In genomic region chrX:100776494-100776893, GRCm38 (mm10) we compare ENCODE assay signal across 8 mouse cellular contexts. TPM values are rescaled to one million over a fixed set of nuclear protein-coding genes. Genes with fewer than 3 reads are reported as not detected.
A peak's percentile ranks its signal among the peaks of the same experiment; 100 is the strongest.
DNase-seq lines count a peak whose midpoint lies in the region; ATAC-seq and TF ChIP-seq lines count a peak whose summit lies in the region.

No protein-coding gene starts in this region.

- no peak overlapping the region for H3K9ac ChIP-seq in forebrain, embryonic 16.5 days (replicated peaks; ENCODE audit: low read depth, low read length)
- H3K9ac ChIP-seq in hindbrain, postnatal 0 days (replicated peaks; ENCODE audit: low read length), result no peak overlapping the region; the same call in 1 of the 2 replicates
- no peak overlapping the region for H3K9ac ChIP-seq in limb, embryonic 14.5 days (ENCODE audit: low read depth, low read length, severe bottlenecking)
- H3K9ac ChIP-seq in midbrain, embryonic 13.5 days (replicated peaks), result no peak overlapping the region

- no peaks in the 10 kb centered on the region for H3K9me3 ChIP-seq in forebrain, embryonic 16.5 days (ENCODE audit: control insufficient read depth, low read length)
- no peaks in the 10 kb centered on the region for H3K9me3 ChIP-seq in hindbrain, postnatal 0 days (ENCODE audit: low read length)
- no peaks in the 10 kb centered on the region for H3K9me3 ChIP-seq in limb, embryonic 14.5 days (ENCODE audit: control insufficient read depth, low read length)
- H3K9me3 ChIP-seq in midbrain, embryonic 13.5 days, result no peaks in the 10 kb centered on the region

- H3K4me2 ChIP-seq in forebrain, embryonic 16.5 days (ENCODE audit: low read length), result peak overlapping the region; percentile 53
- H3K4me2 ChIP-seq in hindbrain, postnatal 0 days (ENCODE audit: low read depth, low read length), result peak overlapping the region; percentile 51
- peak overlapping the region; percentile 49 for H3K4me2 ChIP-seq in limb, embryonic 14.5 days (replicated peaks; ENCODE audit: low read depth, low read length, severe bottlenecking)
- peak overlapping the region; percentile 59 for H3K4me2 ChIP-seq in midbrain, embryonic 13.5 days (replicated peaks)

- peak; percentile 56 for DNase-seq in right cerebral cortex, adult 18-20 months
- DNase-seq in right cerebral cortex, postnatal 36 days (ENCODE audit: low spot score in 2 of 2), result no peak
- DNase-seq in cerebellum, adult 18-20 months, result peak; percentile 66 to 68
- peak; percentile 76 for DNase-seq in hindbrain, postnatal 0 days (ENCODE audit: low spot score)
- DNase-seq in limb, embryonic 14.5 days (ENCODE audit: low spot score), result peak; percentile 68
- peak; percentile 13 to 42 for DNase-seq in thymus, adult 18-20 months

- H3K36me3 ChIP-seq in forebrain, embryonic 16.5 days (ENCODE audit: control insufficient read depth, insufficient read depth), result no peaks in the 10 kb centered on the region
- no peaks in the 10 kb centered on the region for H3K36me3 ChIP-seq in hindbrain, postnatal 0 days (ENCODE audit: insufficient read depth, low read length)
- no peaks in the 10 kb centered on the region for H3K36me3 ChIP-seq in limb, embryonic 14.5 days (ENCODE audit: control insufficient read depth, insufficient read depth, low read length)
- peaks cover 6% of the 10 kb centered on the region for H3K36me3 ChIP-seq in midbrain, embryonic 13.5 days

- peak overlapping the region; percentile 41 for H3K4me3 ChIP-seq in forebrain, embryonic 16.5 days (replicated peaks; ENCODE audit: low read length)
- peak overlapping the region; percentile 35 for H3K4me3 ChIP-seq in hindbrain, postnatal 0 days (ENCODE audit: low read length)
- peak overlapping the region; percentile 50 for H3K4me3 ChIP-seq in limb, embryonic 14.5 days (replicated peaks; ENCODE audit: low read length)
- peak overlapping the region; percentile 51 for H3K4me3 ChIP-seq in midbrain, embryonic 13.5 days (replicated peaks)

- peak; percentile 64 for ATAC-seq in forebrain, embryonic 16.5 days
- ATAC-seq in hindbrain, postnatal 0 days, result peak; percentile 67
- ATAC-seq in limb, embryonic 14.5 days (ENCODE audit: low FRiP score, low read depth), result peak; percentile 46; the same call in 1 of the 2 replicates
- ATAC-seq in midbrain, embryonic 13.5 days, result peak; percentile 57

- no peaks in the 10 kb centered on the region for H3K27me3 ChIP-seq in forebrain, embryonic 16.5 days (replicated peaks; ENCODE audit: control insufficient read depth, insufficient read depth, low read length)
- no peaks in the 10 kb centered on the region for H3K27me3 ChIP-seq in hindbrain, postnatal 0 days (ENCODE audit: insufficient read depth, low read length)
- no peaks in the 10 kb centered on the region for H3K27me3 ChIP-seq in limb, embryonic 14.5 days (ENCODE audit: control insufficient read depth, insufficient read depth, low read length)
- no peaks in the 10 kb centered on the region for H3K27me3 ChIP-seq in midbrain, embryonic 13.5 days

- peak; percentile 76 for TF ChIP-seq CTCF in hindbrain, postnatal 0 days (IDR thresholded peaks at IDR 0.05; ENCODE audit: low read depth)

- TF ChIP-seq POLR2A in limb, embryonic 14.5 days (IDR thresholded peaks at IDR 0.05; ENCODE audit: borderline replicate concordance, extremely low read depth, insufficient read depth, insufficient read length), result no peak

- H3K27ac ChIP-seq in forebrain, embryonic 16.5 days (ENCODE audit: low read length), result peak overlapping the region; percentile 62
- peak overlapping the region; percentile 58; the same call in 1 of the 2 replicates for H3K27ac ChIP-seq in hindbrain, postnatal 0 days
- peak overlapping the region; percentile 86; the same call in 1 of the 2 replicates for H3K27ac ChIP-seq in limb, embryonic 14.5 days (replicated peaks; ENCODE audit: low read depth, low read length)
- H3K27ac ChIP-seq in midbrain, embryonic 13.5 days, result peak overlapping the region; percentile 85

- peaks cover 16% of the 10 kb centered on the region; the same call in 1 of the 2 replicates for H3K4me1 ChIP-seq in forebrain, embryonic 16.5 days (replicated peaks; ENCODE audit: control insufficient read depth, insufficient read depth, low read length)
- no peaks in the 10 kb centered on the region for H3K4me1 ChIP-seq in hindbrain, postnatal 0 days (ENCODE audit: insufficient read depth, low read length)
- H3K4me1 ChIP-seq in limb, embryonic 14.5 days (ENCODE audit: control insufficient read depth, insufficient read depth, low read length), result peaks cover 5% of the 10 kb centered on the region; the same call in 1 of the 2 replicates
- peaks cover 28% of the 10 kb centered on the region for H3K4me1 ChIP-seq in midbrain, embryonic 13.5 days (replicated peaks)

- WGBS in forebrain, embryonic 16.5 days, result 21% methylated on average over 9 of the region's 9 CpGs
- 24% methylated on average over 9 of the region's 9 CpGs for WGBS in hindbrain, postnatal 0 days
- 16% methylated on average over 9 of the region's 9 CpGs for WGBS in limb, embryonic 14.5 days
- WGBS in midbrain, embryonic 13.5 days, result 19% methylated on average over 9 of the region's 9 CpGs

RNA-seq across cellular contexts. Expression of gene Dlg3, which starts 9.0 kb away (rescaled TPM):
- 10.5 and 11.2 TPM in 2 replicates for polyA plus RNA-seq in forebrain, embryonic 16.5 days (2015; fragmentation: Nextera tagmentation; extraction: Ambion mirVana)
- 35.5 and 39.9 TPM in 2 replicates for total RNA-seq in hindbrain, postnatal 0 days (2014; rRNA removed)
- polyA plus RNA-seq in hindbrain, postnatal 0 days (2015; fragmentation: Nextera tagmentation; extraction: Ambion mirVana), result 2.9 and 3.7 TPM in 2 replicates
- 24.9 and 27.5 TPM in 2 replicates for polyA plus RNA-seq in limb, embryonic 14.5 days (2012; rRNA removed)
- polyA plus RNA-seq in limb, embryonic 14.5 days (2014; fragmentation: Nextera tagmentation; extraction: Ambion mirVana), result 4.2 and 5.1 TPM in 2 replicates
- polyA plus RNA-seq in midbrain, embryonic 13.5 days (2015; fragmentation: Nextera tagmentation; extraction: Ambion mirVana), result 9.4 and 10.8 TPM in 2 replicates

RNA-seq across cellular contexts. Expression of gene Gdpd2, which starts 46.8 kb away (rescaled TPM):
- 10.7 and 15.1 TPM in 2 replicates for polyA plus RNA-seq in forebrain, embryonic 16.5 days (2015; fragmentation: Nextera tagmentation; extraction: Ambion mirVana)
- 31.8 and 46.5 TPM in 2 replicates for total RNA-seq in hindbrain, postnatal 0 days (2014; rRNA removed)
- polyA plus RNA-seq in hindbrain, postnatal 0 days (2015; fragmentation: Nextera tagmentation; extraction: Ambion mirVana), result 35.2 and 38.2 TPM in 2 replicates
- 11.6 and 13.2 TPM in 2 replicates for polyA plus RNA-seq in limb, embryonic 14.5 days (2012; rRNA removed)
- polyA plus RNA-seq in limb, embryonic 14.5 days (2014; fragmentation: Nextera tagmentation; extraction: Ambion mirVana), result 5.6 and 6.9 TPM in 2 replicates
- polyA plus RNA-seq in midbrain, embryonic 13.5 days (2015; fragmentation: Nextera tagmentation; extraction: Ambion mirVana), result 24.8 and 26.1 TPM in 2 replicates

Comparison
In these comparisons a context has a peak if more than half of its experiments do, and no peak if none do; other contexts are left out.
1. DNase-seq: peak in right cerebral cortex, adult 18-20 months (single experiment), cerebellum, adult 18-20 months (2 of 2), hindbrain, postnatal 0 days (single experiment), limb, embryonic 14.5 days (single experiment) and thymus, adult 18-20 months (2 of 2); none in right cerebral cortex, postnatal 36 days (0 of 2).
2. Peak in every context shown above with its lines, with median percentiles within 50 percentile points of each other: ATAC-seq, H3K27ac ChIP-seq, H3K4me2 ChIP-seq and H3K4me3 ChIP-seq.